Mouse (Mus musculus) yolk sac, embryonic 10.5 days (tissue): Measurements from ENCODE around the gene Cby3.
"Not testable (repeated sequence)": the region's sequence is repeated elsewhere in the genome, so short reads cannot be mapped to it uniquely, and the experiment has no call there.

Source experiments
- DNase-seq: peaks from one replicate; pipeline ENCODE4 v3.0.0-alpha.2; 2017; ENCODE audit warnings: low spot score

Cby3 gene

DNA sequence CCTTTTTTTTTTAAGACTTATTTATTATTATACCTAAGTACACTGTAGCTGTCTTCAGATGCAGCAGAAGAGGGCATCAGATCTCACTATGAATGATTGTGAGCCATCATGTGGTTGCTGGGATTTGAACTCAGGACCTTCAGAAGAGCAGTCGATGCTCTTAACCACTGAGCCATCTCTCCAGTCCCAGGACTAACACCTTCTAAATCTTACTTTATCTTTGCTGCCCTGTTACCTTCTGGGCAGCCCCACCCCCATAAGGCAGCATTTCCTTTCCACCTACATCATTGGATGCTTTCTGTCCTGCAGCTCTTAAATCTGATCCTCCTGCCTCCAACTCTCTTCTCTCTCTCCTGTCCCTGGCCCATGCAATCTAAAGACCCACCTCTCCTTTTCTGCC, 7.0 kb downstream of the Cby3 start:
- not testable (repeated sequence) for DNase-seq

DNA sequence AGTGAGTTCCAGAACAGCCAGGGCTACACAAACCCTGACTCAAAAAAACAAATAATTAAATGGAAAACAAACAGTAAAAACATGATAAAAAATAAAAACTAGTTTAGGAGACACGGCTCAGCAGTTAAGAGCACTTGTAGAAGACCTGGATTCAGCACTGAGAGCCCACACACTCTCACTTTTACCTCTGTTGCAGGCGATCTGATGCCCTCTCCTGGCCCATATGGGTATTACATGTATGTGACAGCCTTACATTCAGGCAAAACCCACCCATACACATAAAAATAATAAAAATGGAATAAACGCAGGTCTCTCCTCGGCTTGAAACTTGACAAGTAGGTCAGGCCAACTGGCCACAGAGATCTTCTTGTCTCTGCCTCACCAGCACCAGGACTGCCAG, 10.3 kb downstream of the Cby3 start:
- peak; percentile 65 for DNase-seq

DNA sequence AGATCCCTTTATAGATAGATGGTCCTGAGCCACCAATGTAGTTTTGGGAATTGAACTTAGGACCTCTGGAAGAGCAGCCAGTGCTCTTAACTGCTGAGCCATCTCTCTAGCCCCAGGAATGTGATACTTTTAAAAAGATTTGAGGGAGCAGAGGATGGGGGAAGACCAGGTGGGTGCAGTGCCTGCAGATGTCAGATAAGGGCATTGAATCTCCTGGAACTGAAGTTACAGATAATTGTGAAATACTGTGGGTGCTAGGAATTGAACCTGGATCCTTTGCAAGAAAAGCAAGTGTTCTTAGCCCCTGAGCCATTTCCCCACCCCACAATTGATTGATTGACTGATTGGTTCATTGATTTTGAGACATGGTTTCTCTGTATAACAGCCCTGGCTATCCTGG, 11.1 kb downstream of the Cby3 start:
- DNase-seq, result no peak

GRCm38 (mm10) chr11:50367531-50367930, 13.3 kb downstream of the Cby3 start:
- DNase-seq, result no peak

GRCm38 (mm10) chr11:50369360-50369911, 15.2 kb downstream of the Cby3 start:
- no peak for DNase-seq

- DNase-seq, result no peak
Measured at GRCm38 (mm10) chr11:50370969-50371368, 16.7 kb downstream of the Cby3 start.

DNA sequence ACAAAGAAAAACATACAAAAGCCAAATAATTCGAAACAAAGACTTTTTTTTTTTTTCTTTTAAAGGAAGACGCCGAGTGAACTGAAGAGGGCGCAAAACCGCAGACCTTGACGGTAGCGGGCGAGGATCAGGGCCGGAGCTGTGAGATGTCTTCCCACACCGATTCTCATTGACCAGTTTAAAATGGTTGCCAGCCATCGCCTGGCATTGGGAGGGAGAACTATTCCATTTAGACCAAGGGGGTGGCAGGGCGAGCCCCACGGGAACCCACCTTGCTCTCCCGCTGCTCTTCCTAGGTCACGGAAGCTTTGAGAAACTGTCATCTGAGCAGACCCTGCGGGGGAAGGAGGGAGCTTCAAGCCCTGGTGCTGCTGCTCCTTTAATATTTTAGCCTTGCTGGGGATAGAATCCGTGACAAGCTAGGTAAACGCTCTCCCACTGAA, 17.2 kb downstream of the Cby3 start:
- peak; percentile 51 for DNase-seq

DNA sequence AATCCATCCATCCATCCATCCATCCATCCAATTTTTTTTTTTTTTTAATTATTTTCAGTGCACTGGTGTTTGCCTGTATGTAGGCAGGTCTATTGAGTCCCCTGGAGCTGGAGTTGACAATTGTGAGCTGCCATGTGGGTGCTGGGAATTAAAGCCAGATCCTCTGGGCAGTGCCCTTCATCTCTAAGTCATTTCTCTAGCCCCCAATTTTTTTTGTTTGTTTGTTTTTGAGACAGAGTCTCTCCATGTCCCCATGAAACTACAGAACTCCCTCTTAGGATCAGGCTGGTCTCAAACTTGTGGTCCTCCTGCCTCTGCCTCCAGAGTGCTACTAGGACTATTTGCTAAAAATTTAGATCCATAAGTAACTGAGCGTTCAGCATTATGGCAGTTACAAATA, 17.6 kb downstream of the Cby3 start:
- DNase-seq, result no peak

DNA sequence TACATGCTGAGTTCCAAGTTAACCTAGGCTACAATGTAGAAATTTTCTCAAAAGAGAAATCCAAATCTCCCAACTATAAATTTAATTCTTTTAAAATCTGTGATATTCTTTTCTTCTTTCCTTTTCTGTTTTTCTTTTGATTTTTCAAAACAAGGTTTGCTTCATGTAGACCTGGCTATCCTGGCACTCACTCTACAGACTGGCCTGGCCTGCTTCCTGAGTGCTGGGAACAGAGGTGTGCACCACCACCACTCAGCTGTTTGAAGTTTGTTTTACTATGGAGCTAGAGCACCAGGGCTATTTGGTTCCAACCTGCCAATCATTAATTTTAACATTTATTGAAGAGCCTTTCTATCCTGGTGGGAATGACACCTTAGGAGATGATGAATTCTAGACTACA, 18.8 kb downstream of the Cby3 start:
- DNase-seq, result no peak

- no peak for DNase-seq
Measured at GRCm38 (mm10) chr11:50373621-50374020, 19.4 kb downstream of the Cby3 start.

DNA sequence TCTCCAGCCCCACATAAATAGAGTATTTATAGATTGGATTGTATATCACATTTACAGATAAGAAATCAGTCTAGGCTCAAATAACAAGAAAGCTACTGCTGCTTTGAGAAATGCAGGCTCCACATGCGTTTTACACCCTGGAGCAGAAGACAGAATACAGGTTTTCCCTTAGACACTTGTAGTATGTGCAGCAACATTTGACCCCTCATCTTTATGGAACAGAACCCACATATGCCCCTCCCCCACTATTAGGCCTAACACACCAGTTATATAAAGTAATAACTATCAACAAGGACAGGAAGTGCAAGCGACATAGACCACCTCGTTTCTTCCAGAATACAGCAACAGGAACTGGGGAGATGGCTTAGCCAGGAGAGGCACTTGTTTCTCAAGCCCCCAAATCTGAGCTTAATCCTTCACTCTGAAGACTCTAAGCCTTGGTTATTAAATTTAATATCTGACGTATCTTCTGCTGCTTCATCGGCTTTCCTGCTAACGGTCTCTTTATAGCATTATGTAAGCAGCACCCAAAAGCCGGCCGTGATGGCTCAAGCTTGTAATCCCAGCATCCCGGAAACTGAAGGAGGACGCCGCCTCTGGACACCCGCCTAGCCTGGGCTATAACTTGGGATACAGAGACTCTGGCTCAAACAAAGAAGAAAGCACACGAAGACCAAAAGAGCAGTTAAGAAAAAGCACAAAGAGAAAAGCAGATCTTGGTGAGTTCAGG, 20.2 kb downstream of the Cby3 start:
- DNase-seq, result no peak

GRCm38 (mm10) chr11:50375421-50375820, 21.2 kb downstream of the Cby3 start:
- DNase-seq, result no peak

DNA sequence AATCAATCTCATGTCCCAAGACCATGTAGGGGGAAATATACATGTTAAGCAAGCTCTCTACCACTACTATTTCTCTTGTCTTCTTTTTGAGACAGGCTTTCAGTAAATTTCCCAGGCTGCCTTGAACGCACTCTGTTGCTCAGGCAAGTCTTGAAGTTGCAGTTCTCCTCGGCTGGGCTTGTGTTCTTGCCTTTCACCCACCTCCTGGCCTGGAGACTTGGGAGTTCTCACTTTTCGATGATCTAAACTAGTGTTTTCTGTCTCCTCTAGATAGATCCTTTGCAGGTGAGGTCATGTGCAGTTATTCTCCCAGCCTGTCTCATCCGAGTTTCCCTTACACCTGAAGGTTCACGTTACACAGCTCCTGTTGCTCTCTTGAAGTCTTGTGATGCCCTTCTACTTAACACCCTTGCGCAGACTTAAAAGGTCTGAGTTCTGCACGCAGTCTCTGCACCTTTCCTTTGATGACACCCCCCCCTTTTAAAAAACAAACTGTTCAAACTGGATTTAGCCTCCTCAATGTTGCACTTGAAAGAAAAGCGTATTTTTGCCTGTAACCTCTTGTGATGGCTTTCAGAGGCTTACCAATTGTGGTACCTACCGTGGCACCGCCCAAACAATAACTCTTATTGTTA, 22.0 kb downstream of the Cby3 start:
- DNase-seq, result no peak

- DNase-seq, result peak; percentile 98
Measured at GRCm38 (mm10) chr11:50376911-50377891, 22.9 kb downstream of the Cby3 start, which contains the start of gene Hnrnph1. Hnrnph1 (plus strand) TSS chr11:50376990.

DNA sequence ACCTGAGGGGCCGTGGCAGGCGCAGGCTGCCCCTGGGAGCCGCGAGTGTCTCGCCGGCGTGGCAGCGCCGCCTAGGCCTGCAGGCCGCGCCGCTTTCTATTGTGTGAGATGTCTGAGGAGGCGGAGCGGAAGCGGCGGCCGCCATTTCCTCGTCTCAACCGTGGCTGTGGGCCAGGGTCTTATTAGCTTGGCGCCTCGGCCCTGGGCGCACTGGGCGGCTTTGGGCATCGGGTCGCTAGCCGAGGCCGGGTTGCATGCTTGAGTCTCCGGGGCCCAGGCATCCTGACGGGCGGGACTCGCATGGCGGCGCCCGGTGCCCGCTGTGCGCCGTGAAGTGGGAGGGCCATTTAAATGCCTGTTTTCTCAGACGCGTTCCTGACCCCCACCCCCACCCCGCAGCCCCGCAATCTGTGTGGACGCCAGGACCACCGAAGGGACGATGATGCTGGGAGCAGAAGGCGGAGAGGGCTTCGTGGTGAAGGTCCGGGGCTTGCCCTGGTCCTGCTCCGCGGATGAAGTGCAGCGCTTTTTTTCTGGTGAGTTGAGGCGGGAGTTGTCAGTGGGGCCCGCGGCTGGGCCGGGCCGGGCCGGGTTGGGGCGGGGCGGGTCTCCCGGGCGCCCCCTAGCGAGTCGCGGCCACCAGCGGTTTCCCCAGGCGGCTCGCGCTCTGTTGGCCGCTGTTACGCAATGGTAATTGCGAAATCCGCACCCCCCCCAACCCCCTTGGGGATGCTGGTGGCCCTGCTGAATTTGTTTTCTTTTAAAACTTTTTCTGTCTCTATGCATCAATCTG, 23.8 kb downstream of the Cby3 start:
- DNase-seq, result peak; percentile 89

GRCm38 (mm10) chr11:50379023-50379752, 24.9 kb downstream of the Cby3 start:
- DNase-seq, result no peak

DNA sequence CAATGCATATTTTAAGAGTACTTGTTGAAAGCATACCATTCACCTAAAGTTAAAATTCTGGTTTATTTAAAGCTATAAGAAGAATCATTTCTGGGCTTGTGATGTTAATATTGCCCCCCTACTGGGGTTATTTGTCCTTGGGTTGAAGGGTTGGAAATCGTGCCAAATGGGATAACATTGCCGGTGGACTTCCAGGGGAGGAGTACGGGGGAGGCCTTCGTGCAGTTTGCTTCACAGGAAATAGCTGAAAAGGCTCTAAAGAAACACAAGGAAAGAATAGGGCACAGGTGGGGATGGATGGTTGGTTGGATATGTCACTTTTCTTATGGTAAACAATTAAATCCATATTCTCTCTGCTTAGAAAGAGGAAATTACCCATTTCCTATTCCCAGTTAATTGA, 27.0 kb downstream of the Cby3 start:
- DNase-seq, result no peak

- no peak for DNase-seq
Measured at GRCm38 (mm10) chr11:50387167-50387679, 33.0 kb downstream of the Cby3 start.

DNA sequence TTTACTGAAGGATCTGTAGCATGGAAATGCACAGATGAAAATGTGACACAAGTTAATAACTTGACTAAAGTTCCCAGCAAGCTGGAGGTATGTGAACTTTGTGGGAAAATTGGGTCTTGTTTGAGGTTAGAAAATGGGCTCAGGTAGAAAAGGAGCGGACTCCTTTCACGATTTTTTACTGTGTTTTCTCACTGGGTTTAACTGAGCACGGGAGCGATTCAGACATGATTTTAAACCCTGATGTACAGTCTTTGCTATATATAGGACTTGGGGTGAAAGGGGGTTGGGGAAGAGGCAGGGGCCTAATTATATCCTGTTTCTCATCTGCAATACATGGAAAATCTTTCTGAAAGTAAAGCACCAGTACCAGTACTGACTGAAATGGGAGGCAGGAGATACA, 33.4 kb downstream of the Cby3 start:
- no peak for DNase-seq

DNA sequence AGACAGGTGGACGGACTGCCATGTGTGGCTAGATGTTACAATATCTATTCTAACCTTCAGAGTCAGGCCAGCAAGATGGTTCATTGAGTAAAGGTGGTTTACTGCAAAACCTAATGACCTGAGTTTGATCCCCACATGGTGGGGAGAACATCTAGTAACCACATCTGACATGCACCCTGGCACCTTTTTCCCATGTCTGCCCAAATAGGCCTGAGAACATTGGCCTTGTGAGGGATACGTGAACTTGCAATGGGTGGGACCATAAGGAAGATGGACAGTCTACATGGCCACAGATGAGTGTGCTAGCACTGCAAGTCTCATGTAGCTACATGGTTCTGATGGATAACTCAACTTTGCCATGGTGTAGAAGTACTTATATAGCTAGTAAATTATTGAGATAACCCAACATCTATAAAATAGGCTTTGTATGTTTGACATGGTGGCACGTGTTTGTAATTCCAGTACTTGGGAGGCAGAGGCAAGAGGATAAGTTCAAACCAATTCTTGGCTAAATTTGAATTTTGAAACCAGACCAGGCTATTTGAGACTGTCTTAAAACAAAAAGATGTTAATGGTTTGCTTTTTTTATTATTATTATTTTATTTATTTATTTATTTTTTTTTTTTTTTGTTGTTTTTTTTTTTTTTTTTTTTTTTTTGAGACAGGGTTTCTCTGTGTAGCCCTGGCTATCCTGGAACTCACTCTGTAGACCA, 34.1 kb downstream of the Cby3 start:
- no peak for DNase-seq
